Mouse (Mus musculus): ENCODE results near the gene Umad1.

- TF ChIP-seq CTCF (conservative IDR thresholded peaks at IDR 0.05; ENCODE audit: insufficient read depth, insufficient read length, low read depth, low read length) (no peak), POLR2A (IDR thresholded peaks at IDR 0.05; ENCODE audit: low read depth, low read length) (no peak)
These were observed 40.2 kb downstream of the Umad1 start for GRCm38 (mm10) chr6:8299066-8299863.

Data from kidney, adult 2 months (tissue).